Mouse (Mus musculus) layer of hippocampus, adult 11-12 months (tissue): ENCODE measurements around the gene Dnah8.
A peak's percentile ranks its signal among the peaks of the same experiment; 100 is the strongest.

Experiments
- DNase-seq: peaks from one replicate; pipeline ENCODE4 v3.0.0; 2022; ENCODE audit warnings: low spot score

Gene Dnah8

GRCm38 (mm10) chr17:30821115-30821514 is 197.0 kb downstream of the Dnah8 start:
- no peak for DNase-seq

GRCm38 (mm10) chr17:30824473-30824872 is 200.3 kb downstream of the Dnah8 start:
- DNase-seq = no peak

DNA sequence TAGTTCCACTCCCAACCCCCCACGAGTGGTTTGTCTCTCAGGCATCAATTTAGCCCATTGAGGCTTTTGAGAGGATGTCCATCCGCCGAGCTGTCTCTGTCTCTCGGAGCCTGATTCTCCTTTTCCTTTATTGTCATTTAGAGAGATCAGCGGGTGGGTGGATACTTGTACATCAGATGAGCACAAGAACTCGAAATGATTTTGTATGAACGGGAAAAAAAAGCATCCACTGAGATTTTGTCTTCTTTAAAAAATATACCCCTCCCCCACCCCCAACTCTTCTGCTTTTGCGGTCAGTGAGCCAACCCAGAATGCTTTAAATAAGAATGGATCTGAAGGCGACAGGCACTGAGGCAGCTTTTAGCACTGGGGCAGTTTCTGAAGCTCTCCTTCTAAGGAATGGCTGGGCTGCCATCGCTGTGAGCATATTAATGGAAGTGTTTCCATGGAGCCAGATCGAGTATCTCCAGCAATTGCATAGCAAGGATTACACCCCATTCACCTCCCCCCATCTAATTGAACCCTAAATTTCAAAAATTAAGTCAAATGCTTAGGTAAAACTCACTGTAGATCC is 201.7 kb downstream of the Dnah8 start:
- no peak for DNase-seq

DNA sequence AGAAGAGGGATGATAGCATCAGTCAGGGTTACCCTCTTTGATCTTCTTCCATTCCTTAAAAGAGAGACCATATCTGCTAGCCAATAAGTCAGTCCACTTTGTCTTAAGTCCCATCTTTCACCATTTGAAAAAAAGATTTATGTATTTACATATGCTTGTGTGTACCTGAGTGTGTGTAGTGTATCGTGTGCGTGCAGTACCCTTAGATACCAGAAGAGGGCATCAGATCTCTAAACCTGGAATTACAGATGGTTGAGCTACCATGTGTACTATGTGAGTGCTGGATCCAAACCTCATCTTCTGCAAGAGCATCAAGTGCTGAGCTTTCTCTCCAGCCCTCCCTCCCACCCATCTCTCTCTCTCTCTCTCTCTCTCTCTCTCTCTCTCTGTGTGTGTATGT is 207.0 kb downstream of the Dnah8 start:
- no peak for DNase-seq

- no peak for DNase-seq
Measured at GRCm38 (mm10) chr17:30835419-30835818, 211.3 kb downstream of the Dnah8 start.

GRCm38 (mm10) chr17:30837031-30837430 is 212.9 kb downstream of the Dnah8 start:
- DNase-seq = no peak

DNA sequence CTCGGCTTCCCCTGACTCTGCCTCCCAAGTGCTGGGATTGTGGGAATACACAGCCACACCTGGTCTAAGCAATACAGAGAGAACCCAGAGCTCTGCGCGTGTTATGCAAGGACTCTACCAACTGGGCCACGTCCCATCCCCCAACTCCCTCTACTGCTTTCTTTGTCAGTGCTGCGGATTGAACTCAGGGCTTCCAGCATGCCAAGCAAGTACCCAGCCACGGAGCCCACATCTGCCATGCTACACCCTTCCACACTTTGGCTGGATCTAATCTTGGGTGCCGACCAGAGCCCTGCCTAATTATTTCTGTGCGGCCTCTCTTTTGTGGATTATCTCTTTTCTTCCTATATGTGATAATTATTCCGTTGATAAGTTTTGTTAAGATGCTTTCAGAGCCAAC is 215.9 kb downstream of the Dnah8 start:
- DNase-seq = no peak

DNA sequence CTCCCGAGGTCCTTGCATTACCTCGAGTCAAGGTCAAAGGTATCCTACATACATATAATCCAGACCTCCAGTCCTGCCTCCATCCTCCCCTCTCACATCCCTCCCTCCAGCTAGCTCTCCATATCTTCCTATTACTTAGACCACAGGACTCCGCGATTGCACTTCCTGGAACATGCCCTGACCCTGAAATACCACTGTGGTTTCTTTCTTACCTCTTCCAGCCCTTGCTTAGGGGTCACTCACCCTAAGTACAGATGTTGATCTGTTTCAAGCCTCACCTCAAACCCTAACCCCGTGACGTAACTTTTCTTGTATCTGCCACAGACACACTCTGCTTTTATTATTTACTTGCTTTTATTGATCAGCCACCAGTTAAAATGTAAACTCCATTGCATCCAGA is 218.2 kb downstream of the Dnah8 start:
- DNase-seq = no peak

DNA sequence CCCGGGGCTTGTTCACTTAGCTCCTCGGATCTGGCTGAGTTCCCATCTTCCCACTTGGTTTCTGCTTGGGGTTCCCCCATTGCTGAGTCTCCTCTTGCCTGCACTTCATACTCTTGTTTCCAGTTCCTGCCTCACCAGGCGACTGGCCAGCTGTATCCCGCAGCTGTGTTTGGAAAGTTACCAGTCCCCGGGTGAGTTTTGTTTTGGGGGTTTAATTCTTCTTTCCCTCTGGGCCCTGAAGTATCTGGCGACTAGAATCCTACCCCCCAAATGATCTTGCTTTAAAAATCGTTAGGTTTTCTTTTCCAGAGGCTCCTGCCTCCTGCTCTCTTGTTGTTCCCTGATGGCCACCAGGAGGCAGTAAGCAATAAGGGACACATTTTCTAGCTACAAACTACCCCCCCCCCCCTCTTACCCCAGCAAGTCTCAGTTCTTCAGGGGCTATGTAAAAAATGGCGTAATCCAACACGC is 220.2 kb downstream of the Dnah8 start:
- DNase-seq = peak; percentile 37

- DNase-seq = no peak
Measured at GRCm38 (mm10) chr17:30847498-30847897, 223.3 kb downstream of the Dnah8 start.

DNA sequence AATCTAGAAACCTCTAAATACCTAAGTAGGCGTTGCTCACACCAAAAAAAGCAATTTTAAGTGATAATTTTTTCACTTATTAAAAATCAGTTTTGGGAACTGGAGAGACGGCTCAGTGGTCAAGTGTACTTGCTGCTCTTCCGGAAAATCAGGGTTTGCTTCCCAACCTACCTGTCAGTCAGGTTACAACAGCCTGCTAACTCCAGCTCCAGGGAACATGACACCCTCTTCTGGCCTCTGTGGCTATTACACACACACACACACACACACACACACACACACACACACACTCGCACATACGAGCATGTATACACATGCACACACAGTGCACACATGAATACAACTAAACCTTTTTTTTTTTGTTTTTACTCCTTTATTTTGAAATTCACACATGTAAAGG is 223.9 kb downstream of the Dnah8 start:
- no peak for DNase-seq

DNA sequence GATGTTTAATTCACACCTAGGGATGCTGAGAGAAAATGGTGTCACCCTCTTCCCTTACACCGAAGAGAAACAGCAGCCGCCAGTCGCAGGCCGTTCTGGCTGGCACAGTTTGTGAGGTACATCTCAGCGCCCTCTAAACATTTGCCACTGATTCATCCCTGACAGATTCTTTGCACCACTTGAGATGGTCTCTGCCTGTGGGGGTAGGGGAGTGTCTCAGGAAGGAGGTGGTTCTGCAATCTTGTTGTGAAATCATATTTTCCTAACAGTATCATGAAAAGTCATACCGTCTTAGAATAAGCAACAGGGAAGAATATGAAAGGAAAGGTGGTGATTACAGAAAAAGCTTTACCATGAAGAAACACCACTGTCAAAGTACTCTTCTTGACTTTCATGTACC is 224.7 kb downstream of the Dnah8 start:
- no peak for DNase-seq

- DNase-seq = no peak
Measured at GRCm38 (mm10) chr17:30849813-30850212, 225.7 kb downstream of the Dnah8 start.

- no peak for DNase-seq
Measured at GRCm38 (mm10) chr17:30852345-30852744, 228.2 kb downstream of the Dnah8 start.

GRCm38 (mm10) chr17:30857347-30857746 is 233.2 kb downstream of the Dnah8 start:
- DNase-seq = no peak

GRCm38 (mm10) chr17:30858586-30859259 is 234.6 kb downstream of the Dnah8 start:
- no peak for DNase-seq

DNA sequence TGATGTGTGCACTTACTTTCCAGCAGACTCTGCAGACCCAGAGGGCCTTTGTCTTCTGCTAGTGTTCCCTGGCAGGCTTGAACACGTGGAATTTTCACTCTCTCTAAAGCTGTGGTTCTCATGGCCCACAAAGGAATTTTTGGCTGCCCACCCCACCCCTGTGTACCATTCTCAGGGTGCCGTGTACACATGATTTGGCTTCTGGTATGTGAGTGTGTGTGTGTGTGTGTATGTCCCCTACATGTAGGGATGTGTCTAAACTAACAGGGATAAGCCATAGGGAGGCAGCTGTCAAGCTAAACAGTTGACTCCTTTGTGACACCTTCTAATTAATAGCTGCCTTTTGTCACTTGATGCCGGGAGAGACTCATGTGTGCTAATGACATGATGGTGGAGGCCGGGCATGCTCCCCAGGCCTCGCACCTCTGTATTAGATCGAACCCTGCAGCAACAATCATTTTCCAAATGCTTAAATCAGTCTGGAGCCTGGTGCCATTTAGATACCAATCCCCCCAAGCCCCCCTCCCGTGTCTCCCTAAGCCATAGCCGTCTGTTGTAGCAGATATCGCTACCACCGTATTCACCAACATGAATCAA is 235.9 kb downstream of the Dnah8 start:
- DNase-seq = no peak

DNA sequence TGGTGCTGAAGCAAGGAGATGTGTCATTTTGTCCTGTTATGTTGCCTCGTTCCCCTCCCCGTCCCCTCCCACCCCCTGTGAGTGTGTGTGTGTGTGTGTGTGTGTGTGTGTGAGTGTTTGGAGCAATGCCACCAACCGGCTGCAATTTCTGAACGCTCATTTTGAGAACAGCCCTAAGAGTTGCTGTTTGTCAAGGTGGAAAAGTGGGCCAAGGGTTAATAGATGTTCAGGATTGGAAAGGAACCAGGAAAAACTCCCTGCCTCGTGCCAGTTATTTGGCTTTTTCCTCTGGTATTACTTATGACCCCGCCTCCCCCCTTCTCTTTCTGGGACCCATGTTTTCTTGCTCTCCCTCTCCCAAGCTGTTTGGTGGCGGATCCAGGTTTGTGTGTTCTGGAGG is 236.5 kb downstream of the Dnah8 start:
- DNase-seq = no peak

DNA sequence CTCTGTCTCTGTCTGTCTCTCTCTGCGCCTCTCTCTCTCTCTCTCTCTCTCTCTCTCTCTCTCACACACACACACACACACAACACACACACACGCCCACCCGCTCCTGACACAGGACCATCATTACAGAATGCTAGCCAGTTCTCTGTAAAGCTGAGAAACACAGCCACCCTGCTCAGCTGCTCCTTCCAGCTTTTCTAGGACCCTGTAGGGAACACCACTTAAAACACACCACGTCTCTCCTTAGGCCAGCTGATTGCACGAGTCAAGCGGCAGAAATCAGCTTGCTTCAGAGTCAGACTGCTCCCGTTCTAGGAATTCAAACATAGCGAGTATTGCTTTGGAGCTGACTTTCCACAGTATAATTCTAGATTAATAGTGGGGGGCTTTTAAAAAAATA is 242.1 kb downstream of the Dnah8 start:
- DNase-seq = no peak

DNA sequence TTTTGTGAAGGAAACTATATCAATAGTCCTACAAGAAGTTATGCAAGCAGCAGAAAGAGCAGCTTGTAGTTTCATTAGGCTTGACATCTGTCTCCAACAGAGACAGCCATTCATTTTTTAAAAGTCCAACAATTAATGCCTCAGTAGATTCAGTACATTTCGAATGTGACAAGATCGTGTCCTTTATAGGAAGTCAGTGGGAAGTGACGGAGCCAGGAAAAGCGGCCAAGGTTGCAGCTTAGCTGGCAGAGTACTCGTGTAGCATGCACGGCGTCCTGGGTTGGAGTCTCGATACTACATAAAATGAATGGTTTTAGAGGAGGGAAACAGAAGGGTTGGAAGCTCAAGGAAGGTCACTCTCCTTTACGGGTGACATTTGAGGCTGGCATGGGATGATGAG is 242.8 kb downstream of the Dnah8 start:
- DNase-seq = no peak

DNA sequence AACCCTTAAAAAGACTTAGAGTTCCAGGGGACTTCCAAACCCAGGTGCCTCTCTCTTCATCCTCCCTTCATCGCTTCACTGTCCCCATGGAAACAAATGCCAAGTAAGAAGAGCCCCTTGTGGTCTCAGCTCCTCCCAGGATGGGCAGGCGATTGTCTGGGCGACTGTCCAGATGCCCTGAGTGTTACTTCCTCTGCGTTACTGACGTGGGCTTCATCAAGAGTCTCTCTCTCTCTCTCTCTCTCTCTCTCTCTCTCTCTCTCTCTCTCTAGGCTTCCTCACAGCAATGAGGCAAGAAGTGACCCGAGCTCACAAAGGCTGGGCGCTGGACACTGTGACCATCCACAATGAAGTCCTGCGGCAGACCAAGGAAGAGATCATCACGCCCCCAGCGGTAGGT is 246.9 kb downstream of the Dnah8 start:
- no peak for DNase-seq

DNA sequence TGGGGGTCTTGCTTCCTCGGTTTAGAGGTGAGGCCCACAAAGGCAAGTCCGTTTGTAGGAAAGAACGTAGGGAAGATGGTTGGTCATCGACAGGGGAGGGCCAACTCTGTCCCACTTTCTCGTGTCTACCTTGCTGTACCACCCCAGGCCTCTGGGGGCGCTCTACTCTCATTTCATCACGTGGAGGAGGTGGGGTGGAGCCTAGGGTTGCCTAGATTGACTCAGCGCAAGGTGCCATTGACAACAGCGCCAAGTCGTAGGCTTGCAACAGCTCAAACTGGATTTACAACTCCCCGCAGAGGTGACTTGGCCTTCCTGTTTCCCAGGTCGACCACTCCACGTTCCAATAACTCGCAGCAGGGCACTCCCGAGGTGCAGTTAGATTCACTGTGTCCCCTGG is 250.1 kb downstream of the Dnah8 start:
- DNase-seq = no peak

GRCm38 (mm10) chr17:30877456-30877855 is 253.3 kb downstream of the Dnah8 start:
- no peak for DNase-seq

GRCm38 (mm10) chr17:30878626-30879025 is 254.5 kb downstream of the Dnah8 start:
- no peak for DNase-seq
